Mouse (Mus musculus) cerebellum, adult 9-11 months (tissue): ENCODE results near the gene Fktn.
A peak's percentile ranks its signal among the peaks of the same experiment; 100 is the strongest.
"Not testable (repeated sequence)": the region's sequence is repeated elsewhere in the genome, so short reads cannot be mapped to it uniquely, and the experiment has no call there.

ENCODE experiments used
- DNase-seq: peaks from one replicate; pipeline ENCODE4 v3.0.0; 2022

Gene Fktn

DNA sequence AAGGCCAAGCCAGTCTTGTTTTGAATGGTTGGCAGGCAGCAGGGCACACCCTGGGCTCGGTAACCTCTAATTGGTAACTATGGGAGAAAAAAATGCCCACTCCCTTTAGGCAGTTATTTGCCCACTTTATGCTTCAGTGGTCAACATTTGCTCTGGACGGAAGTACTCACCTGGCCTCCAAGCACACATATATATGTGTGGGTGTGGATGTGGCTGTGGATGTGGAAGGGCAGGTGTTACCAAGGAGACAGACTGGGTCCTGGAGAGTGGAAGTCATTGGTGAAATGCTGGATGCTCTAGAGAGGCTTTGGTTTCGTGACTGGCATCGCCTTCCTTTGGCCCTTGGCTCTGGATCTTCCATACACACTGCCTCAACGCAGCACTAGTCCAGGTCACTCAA, 58.2 kb downstream of the Fktn start:
- no peak for DNase-seq

DNA sequence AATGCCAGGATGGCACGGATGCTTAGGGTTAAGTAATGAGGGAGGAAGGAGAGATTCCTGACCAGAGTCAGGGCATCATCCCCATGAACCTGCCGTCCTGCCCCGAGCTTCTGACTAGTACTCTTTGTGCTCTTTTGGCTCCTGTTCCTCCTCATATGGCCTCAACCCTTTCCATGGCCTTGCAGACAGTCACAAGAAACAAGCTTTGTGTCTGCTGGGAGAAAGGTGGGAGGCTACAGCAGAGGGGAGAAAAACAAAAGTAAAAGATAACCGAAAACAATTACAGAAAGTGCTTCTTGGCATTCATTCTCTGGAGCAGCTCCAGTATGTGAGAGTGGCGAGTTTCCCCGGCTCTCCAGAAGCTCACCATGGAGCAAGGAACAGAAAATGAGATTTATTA, 60.1 kb downstream of the Fktn start:
- DNase-seq: no peak

DNA sequence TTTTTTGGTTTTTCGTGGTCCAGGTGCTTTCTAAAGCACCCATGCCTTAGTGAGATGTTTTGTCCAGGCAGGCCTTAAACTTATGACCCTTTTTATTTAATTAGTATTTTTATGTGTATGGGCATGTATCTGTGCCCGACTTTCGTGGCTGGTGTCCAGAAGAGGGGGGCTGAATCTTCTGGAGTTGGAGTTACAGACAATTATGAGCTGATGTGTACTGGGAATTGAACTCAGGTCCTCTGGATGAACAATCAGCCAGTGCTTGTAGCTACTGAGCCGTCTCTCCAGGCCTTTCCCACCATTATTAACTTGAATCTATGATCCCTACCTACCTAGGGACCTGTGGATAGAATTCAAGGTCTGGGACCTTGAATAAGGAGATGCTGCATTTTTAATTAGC, 67.6 kb downstream of the Fktn start:
- no peak for DNase-seq

DNA sequence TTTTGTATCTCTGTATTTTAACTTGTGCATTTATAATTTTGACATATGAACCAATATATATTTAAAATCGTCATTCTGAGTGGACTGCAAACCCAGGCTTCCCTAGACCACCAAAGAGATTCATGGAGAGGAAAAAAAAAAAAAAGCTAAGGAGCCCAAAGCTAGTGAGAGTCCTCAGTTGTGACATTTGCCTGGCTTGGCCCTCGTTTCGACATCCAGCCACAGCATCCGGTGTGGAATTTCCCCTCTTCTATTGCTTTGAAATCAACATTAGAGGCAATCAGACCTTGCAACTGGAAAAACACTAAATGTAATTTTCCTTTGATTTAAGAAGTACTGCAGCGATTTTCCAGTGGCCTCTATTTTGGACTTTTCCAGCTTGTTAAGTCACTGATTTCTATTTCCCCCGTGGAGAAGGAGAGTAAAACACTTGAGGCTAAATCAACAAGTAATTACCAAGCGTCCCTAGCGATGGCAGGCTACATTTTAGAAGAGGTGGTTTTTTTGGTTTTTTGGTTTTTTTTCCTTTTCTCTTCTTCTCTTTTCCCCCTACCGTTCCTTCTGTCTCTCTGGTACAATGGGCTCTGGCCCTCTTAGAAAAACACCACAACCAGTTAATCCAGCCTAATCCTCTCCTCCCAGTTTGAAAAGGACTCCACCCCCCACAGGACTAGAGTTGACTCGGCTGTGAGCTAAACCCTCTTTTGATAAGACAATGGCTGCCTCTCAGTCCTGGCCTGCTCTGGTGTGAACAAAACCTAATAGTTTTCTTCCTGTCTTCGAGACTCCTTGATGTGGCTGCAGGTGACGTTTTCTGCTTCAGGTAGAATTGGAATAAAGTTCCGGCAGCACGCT, 68.6 kb downstream of the Fktn start:
- DNase-seq: no peak

DNA sequence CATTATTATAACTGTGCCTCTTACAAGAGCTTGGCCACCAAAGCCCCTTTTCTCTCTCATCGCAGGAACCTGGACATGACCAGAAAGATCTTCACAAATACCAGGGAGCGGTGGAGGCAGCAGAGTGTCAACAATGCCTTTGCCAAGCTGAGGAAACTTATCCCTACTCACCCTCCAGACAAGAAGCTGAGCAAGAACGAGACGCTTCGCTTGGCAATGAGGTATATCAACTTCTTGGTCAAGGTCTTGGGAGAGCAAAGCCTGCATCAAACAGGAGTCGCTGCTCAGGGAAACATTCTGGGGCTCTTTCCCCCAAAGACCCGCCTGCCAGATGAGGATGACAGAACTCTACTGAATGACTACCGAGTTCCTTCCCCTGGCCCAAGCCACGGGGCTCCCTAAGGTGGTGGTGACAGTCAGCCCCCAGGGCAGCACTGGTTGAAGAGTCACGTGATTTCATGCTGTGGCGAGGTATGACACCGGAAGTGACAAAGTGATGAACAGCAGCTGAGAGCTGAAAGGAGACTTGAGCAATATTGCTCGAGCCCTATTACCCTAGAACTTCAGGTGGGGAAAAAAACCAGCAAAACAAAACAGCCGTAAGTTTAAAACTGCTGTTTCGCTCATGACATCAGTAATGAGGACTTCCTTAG, 72.1 kb downstream of the Fktn start:
- no peak for DNase-seq

DNA sequence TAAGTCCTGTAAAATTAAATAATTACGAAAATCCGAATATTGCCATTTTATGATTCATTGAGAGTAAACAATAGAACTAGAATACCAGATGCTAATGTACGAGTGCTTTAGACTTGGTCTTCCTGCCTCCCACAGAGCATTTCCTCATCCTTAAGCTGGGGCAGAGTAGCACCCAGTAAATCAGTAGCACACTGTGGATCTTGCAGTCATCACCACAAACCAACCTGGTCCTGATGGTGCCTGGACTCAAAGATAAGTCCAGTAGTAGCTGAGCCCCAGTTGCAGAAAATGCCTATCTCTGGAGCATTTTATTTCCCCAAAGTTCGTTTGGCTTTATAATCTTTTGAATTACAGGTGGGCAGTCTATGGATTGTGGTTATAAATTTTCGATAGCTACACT, 73.1 kb downstream of the Fktn start:
- no peak for DNase-seq

DNA sequence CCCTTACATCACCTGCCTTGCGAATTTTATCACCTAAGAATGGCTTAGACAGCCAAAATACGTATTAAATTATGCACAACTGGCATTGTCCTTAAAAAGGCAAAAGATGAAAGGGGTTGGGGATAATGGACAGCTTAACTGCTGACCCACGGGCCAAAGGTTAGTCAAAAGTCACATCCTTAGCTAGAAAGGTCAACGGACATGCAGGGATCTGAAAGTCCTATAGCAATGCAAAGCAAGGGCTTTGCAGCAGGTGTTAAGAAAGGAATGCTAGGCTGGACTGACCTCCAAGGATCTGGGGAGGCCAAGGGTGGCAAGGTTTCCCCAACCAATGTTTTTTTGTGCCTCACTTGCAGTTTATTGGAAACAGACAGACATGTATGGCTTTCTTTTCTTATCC, 75.5 kb downstream of the Fktn start:
- no peak for DNase-seq

DNA sequence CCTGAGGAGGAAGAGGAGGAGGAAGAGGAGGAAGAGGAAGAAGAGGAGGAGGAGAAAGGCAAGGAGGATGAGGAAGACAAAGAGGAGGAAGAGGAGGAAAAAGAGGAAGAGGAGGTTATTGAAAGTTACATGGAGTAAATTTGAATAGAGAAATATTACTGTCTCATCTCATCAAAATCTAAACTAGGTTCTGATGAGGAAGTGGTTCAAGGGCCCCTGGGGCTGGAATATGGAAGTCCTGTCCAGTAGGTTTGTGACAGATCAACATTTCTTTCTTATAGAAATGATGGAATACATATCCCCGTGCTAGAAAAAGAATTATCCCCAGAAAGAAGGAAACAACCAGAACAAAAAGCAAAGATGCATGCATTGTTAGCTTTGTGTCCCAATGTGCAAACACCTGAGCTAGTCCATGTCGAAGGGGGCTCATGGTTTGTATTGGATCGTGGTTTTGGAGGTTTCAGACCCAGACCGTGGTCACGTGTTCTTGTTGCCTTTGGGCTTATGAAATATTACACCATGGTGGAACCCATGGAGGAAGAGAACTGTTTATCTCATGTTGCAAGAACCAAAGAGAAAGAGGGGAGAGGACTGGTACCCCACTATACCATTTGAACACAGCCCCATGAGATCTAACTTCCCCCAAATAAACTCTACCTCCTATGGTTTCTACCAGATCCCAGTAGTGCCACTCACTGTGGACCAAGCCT, 80.6 kb downstream of the Fktn start:
- DNase-seq: no peak

DNA sequence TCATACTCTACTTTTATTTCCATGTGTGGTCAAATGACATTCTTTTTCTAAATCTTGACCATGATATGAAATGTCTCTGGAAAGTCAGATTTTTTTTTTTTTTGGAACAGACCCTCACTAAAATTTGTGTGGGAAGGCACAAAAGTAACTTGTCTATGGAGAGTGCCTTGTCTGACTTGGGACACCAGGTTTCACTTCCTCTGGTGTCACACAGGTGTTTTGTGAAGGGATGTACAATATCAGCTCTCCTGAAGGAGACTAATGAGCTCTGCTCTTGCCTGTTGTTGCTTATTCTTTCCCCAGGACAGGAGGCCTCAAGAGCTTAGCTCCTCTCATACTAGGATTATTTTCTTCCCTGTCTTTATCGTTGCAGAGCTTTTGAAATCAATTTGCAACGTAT, 81.3 kb downstream of the Fktn start:
- DNase-seq: no peak

DNA sequence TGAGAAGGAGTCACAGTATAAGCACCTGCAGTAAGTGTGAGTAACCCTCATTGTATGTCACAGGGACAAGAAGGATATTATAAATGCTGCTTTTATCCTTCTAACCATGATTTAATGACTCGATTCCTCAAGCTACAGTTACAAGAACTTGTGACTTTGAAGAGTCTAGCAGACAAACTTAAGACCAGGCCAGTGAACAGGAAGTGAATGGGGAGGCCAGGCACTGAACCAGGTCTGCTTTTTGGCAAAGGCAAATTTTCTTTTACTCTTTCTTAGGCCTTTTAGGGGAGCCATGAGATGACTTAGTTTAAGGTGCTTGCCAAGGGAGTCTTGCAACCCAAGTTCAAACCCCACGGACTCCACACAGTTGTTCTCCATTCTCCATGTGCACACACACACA, 81.9 kb downstream of the Fktn start:
- DNase-seq: no peak

DNA sequence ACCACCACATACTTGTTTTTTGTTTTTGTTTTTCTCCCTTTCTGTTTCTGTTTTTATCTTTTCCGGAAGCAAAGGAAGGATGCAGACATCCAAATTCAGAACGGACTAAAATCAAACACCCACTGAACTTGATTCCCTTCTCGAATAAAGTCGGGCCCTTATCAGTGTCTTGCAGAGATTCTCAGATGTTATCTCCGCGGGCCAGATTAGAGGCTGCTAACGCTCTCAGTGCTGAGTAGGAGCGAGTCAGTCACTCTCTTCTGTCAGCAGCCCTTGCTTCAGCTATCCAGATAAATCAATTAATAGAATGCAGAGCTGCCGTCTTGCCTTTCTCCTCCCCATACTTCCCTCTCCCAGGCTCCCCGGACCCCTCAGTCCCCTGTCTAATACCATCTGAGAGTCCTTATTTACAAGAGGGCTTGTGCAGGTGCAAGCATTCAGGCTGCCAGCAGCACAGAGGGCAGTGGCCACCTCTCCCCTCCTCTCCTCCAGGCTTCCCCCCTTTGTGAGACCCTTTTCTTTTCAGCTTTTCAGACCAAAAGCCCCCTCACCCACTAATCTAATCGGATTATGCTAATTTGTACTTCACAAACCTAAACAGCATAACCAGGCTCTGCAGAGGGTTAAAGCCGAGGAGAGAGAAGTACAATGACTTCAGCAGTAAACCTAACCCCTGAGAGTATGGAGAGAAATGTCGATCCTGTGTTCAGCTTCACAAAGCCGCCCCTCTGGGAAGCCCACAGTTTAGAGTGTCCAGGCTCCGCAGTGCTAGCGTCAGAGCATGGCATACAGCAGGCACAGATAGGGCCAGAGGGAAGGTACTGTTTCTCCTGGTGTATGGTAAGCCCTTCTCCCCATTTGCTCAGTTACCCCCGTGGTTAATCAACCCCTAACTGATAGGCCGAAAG, 83.3 kb downstream of the Fktn start:
- DNase-seq: no peak

DNA sequence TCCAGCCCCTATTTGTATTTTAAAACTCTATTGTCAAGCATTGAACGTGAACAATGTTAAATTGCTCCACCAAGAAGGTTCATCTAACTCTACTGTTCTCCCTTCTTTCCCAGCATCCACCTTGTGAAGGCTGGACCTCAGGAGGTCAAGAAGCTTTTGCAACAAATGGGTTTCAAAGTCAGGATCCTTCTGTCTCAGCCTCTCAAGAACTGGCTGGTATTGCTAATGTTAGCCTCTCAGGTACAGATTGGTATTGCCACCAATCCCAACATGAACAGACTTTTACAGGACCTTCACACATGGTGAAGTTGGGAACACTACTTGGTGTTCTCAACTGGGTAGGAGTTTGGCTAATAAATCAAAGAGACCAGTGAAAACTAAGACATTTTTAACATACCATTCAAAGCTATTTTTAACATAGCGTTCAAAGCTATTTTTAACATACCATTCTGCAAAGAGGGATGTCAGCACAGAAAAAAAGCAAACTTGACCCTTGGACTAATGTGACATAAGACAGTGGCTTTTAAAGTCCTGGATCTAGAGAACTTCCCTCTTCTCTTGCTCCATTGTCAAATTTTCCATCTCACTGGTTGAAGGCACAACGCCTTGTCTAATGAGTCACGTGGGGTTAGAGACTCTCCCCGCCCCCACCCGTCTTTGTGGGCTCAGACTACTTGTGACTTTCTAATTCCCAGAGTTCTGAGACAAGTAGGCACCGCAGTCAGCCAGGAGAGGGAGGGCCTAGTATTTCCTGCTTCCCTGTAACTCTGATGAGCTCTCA, 85.3 kb downstream of the Fktn start:
- DNase-seq: no peak

DNA sequence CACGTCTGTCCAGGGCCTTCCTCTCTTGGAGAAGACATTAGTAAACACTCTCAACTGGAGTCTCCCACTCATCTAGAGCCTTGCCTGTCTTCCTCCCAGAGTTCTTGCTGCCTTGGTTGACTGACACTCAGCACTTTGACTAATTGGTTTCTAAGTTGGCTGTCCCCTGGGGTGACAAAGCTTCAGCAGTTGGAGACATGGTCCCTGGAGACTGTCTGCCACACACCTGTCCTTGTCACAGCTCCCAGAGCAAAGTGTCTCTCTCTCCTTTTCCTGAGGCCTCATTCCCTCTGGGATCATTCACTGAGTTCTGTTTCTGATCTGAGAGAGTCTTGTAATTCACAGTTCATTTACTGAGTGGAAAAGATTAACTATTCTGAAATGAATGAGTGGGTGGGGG, 86.0 kb downstream of the Fktn start:
- DNase-seq: no peak

DNA sequence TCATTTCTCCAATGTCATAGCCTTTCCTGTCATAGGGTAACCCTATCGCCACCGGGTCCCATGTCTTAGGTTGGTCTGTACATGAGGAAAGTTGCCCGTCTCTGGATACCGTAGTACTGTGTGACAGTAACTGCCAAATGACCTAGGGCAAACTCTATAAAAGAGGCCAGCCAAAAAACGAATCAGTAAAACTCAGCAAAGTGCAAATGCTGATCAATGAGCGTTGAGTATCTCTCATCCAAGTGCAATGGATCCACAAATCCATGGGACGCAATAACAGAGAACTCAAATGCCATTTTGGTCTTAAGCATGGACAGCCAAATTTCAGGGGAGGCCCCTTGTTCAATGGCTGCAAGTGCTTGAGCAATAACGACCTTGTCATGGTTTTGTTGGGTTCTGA, 89.9 kb downstream of the Fktn start:
- not testable (repeated sequence) for DNase-seq

DNA sequence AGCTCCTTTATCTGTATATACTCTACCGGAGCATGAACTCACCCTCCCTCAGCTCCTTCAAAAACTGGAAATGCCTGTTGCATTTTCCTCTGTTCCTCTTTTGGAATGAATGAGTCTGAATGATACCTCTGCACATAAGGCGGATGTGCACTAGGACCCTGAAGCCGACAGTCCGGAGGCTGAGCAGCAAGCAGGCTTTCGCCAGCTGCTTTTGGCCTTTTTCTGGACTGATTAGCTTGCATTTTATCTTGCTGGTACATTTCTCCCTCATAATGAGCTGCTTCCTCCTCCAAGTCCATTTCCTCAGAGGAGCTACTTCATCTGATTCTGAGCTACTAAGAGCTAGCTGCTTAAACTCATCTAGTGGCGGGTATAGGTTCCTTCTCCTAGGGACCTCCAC, 92.6 kb downstream of the Fktn start:
- DNase-seq: not testable (repeated sequence)

DNA sequence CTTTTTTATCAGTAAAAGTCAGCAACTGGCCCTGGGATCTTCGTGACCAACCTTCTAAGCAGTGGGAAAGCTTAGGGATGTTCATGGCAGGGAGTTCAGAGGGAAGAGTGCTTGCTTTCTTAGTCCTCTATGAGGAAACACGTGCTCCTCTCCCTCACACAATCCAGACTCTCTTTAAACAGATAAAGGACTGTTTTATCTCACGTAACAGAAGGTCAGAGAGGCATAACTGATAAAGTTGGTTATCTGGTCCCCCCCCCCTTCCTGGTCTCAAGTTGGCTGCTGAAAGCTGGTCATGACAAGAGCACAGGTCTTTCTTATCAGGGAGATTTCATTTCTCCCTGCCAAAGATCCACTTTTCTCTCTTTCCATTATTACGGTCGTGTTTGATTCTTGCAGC, 104.5 kb downstream of the Fktn start:
- no peak for DNase-seq

DNA sequence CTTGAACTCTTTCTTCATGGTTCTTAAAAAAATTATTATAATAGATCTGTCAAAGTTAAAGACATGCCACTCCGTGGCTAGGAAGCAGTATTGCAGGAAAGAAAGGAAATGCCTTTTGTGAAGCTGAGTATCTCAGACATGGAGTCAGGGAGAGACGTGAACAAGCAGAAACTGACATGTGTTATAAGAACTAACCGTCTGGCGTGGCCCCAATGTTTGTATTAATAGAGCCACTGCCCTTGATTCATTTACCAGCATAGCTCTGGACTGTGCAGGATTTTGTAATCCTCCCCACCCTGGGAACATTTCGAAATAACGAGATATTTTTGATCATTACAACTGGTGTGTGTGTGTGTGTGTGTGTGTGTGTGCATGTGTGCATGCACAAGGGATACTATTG, 109.9 kb downstream of the Fktn start:
- no peak for DNase-seq

DNA sequence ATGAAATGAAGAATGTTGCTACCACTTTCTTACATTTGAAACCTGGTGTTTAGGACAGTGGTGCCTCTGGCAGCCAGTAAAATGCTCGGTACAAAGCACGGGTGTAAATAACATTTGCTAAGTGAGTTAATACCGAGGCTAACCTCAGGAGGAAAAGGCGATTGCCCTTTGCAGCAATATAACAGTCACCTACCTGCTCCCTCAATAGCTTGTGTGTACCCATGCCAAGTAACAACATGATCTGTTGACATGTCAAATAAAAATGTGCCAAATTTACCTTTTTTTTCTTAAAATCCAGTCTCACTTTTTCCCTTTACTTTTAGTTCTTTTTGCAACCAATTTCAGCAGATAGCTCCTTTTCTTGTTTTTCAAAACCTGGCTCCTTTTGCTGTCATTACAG, 111.0 kb downstream of the Fktn start:
- DNase-seq: no peak

DNA sequence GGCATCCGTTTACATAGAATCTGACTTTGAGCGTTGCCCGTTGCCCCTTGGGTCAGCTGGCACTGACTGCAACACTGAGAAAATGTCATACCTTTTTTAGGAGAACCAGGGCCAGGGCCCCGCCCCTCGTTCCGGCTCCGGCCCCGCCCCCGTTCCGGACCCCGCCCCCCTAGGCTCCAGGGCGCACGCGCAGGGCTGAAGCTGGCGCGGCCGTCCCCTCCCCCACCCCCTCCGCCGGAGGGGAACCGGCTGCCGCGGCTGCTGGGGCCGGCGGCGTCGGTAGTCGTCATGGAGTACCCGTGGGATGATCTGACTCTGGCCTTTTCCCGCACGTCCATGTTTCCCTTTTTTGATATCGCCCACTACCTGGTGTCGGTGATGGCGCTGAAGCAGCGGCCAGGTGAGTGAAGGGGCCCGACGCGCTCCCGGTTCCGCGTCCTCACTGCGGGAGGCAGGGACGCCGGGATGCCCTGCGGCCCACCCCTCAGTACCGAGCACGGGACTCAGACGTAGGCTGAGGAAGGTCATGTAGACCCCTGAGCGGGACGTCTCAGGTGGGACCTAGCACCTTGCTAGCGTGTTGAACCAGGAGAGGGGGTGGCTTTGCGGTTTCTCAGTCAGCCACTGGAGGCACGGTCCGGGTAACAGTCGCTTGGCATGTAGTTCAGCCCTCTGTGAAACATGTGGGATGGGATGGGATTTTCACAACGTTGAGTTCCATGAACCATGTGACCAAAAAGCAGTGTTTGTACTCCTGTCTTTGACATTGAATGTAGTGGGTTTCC, 112.2 kb downstream of the Fktn start, which contains the start of gene Tmem38b:
Gene Tmem38b, plus strand, starts transcription at position 225 of the 785 bp plus-strand sequence.
- DNase-seq: peak; percentile 77

DNA sequence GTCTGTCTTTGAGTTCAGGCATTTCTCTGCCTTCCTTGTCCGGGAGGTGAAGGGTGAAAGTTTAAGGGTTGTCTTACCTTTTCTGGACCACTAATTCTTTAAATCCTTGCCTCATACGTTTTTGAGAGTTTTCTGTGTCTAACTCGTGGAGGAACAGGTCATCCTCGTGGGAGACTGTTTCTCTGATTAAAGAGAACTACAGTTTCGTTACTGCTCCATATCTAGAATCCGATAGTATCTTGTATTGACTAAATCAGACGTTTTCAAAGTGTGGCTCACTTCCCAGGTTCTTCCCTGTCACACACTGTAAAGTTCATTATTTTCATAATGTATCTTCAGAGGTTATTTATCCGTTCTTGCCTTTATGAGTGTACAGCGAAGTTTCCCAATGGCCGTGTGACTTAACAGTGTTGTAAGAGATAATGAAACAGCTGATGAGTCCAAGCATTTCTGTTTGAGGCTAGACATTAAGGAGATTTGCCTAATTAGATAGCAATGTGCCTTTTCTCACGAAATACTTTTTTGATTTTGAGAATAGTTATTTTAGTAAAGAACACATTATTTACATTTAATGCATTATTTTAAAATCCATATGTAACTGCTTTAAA, 112.9 kb downstream of the Fktn start:
- no peak for DNase-seq
